Mouse (Mus musculus): Measurements from ENCODE around the gene Glrp1. TPM values are rescaled to one million over a fixed set of nuclear protein-coding genes. Genes with fewer than 3 reads are reported as not detected.

The Glrp1 gene
- polyA plus RNA-seq, 2 experiments, result 0.09 TPM; not detected in 1

GRCm38 (mm10) chr1:88462484-88462883 is 47.4 kb downstream of the Glrp1 start:
- 15% methylated on average over 6 of the region's 6 CpGs for WGBS (ENCODE audit: insufficient replicate concordance)
- no peak overlapping the region for H3K4me2 ChIP-seq (ENCODE audit: low read depth)
- ATAC-seq (ENCODE audit: insufficient read depth) (no peak), DNase-seq (ENCODE audit: low read depth in 3 of 3, low spot score in 3 of 3) (no peak)
- H3K4me1 ChIP-seq (replicated peaks; ENCODE audit: control insufficient read depth in 2 of 2, insufficient read depth in 2 of 2, low read length in 1 of 2), result no peaks in the 10 kb centered on the region
- TF ChIP-seq EP300 (IDR thresholded peaks at IDR 0.05; ENCODE audit: low read depth) (no peak), CTCF (IDR thresholded peaks at IDR 0.05; ENCODE audit: low read depth) (no peak)
- H3K27me3 ChIP-seq (ENCODE audit: control insufficient read depth, insufficient read depth, low read length), result no peaks in the 10 kb centered on the region
- no peak overlapping the region for H3K4me3 ChIP-seq (ENCODE audit: insufficient read depth in 1 of 2, low read depth in 2 of 2, low read length in 2 of 2)
- no peaks in the 10 kb centered on the region for H3K9me3 ChIP-seq (ENCODE audit: control insufficient read depth, low read length)
- H3K36me3 ChIP-seq (replicated peaks; ENCODE audit: control insufficient read depth, insufficient read depth, low read depth), result no peaks in the 10 kb centered on the region
- no peak overlapping the region for H3K27ac ChIP-seq
- no peak overlapping the region for H3K9ac ChIP-seq (replicated peaks)

GRCm38 (mm10) chr1:88461096-88461495 is 48.8 kb downstream of the Glrp1 start:
- no peaks in the 10 kb centered on the region for H3K36me3 ChIP-seq (replicated peaks; ENCODE audit: control insufficient read depth, insufficient read depth, low read depth)
- TF ChIP-seq EP300 (IDR thresholded peaks at IDR 0.05; ENCODE audit: low read depth), result no peak
- no peak for TF ChIP-seq CTCF (IDR thresholded peaks at IDR 0.05; ENCODE audit: low read depth)
- no peak overlapping the region for H3K4me3 ChIP-seq (ENCODE audit: insufficient read depth in 1 of 2, low read depth in 2 of 2, low read length in 2 of 2)
- H3K4me1 ChIP-seq (replicated peaks; ENCODE audit: control insufficient read depth in 2 of 2, insufficient read depth in 2 of 2, low read length in 1 of 2), result no peaks in the 10 kb centered on the region
- no peak for ATAC-seq (ENCODE audit: insufficient read depth)
- no peak overlapping the region for H3K9ac ChIP-seq (replicated peaks)
- H3K9me3 ChIP-seq (ENCODE audit: control insufficient read depth, low read length), result no peaks in the 10 kb centered on the region
- H3K27ac ChIP-seq, result no peak overlapping the region
- 12% methylated on average over 1 of the region's 1 CpGs for WGBS (ENCODE audit: insufficient replicate concordance)
- no peak for DNase-seq (ENCODE audit: low read depth in 3 of 3, low spot score in 3 of 3)
- H3K27me3 ChIP-seq (ENCODE audit: control insufficient read depth, insufficient read depth, low read length), result no peaks in the 10 kb centered on the region
- no peak overlapping the region for H3K4me2 ChIP-seq (ENCODE audit: low read depth)

GRCm38 (mm10) chr1:88459655-88460054 is 50.2 kb downstream of the Glrp1 start:
- Histone ChIP-seq H3K36me3 (replicated peaks; ENCODE audit: control insufficient read depth, insufficient read depth, low read depth) (no peaks in the 10 kb centered on the region), H3K9me3 (ENCODE audit: control insufficient read depth, low read length) (no peaks in the 10 kb centered on the region), H3K4me2 (ENCODE audit: low read depth) (no peak overlapping the region), H3K9ac (replicated peaks) (no peak overlapping the region), H3K4me3 (ENCODE audit: insufficient read depth in 1 of 2, low read depth in 2 of 2, low read length in 2 of 2) (no peak overlapping the region), H3K27ac (no peak overlapping the region), H3K27me3 (ENCODE audit: control insufficient read depth, insufficient read depth, low read length) (no peaks in the 10 kb centered on the region), H3K4me1 (replicated peaks; ENCODE audit: control insufficient read depth in 2 of 2, insufficient read depth in 2 of 2, low read length in 1 of 2) (no peaks in the 10 kb centered on the region)
- TF ChIP-seq EP300 (IDR thresholded peaks at IDR 0.05; ENCODE audit: low read depth), result no peak
- no peak for TF ChIP-seq CTCF (IDR thresholded peaks at IDR 0.05; ENCODE audit: low read depth)
- DNase-seq (ENCODE audit: low read depth in 3 of 3, low spot score in 3 of 3) (no peak), ATAC-seq (ENCODE audit: insufficient read depth) (no peak)
- 62% methylated on average over 5 of the region's 5 CpGs for WGBS (ENCODE audit: insufficient replicate concordance)

- 70% methylated on average over 4 of the region's 4 CpGs for WGBS (ENCODE audit: insufficient replicate concordance)
- DNase-seq (ENCODE audit: low read depth in 3 of 3, low spot score in 3 of 3) (no peak), ATAC-seq (ENCODE audit: insufficient read depth) (no peak)
- no peak overlapping the region for H3K27ac ChIP-seq
- no peaks in the 10 kb centered on the region for H3K4me1 ChIP-seq (replicated peaks; ENCODE audit: control insufficient read depth in 2 of 2, insufficient read depth in 2 of 2, low read length in 1 of 2)
- no peak overlapping the region for H3K9ac ChIP-seq (replicated peaks)
- H3K4me3 ChIP-seq (ENCODE audit: insufficient read depth in 1 of 2, low read depth in 2 of 2, low read length in 2 of 2), result no peak overlapping the region
- TF ChIP-seq EP300 (IDR thresholded peaks at IDR 0.05; ENCODE audit: low read depth) (no peak), CTCF (IDR thresholded peaks at IDR 0.05; ENCODE audit: low read depth) (no peak)
- no peaks in the 10 kb centered on the region for H3K36me3 ChIP-seq (replicated peaks; ENCODE audit: control insufficient read depth, insufficient read depth, low read depth)
- no peaks in the 10 kb centered on the region for H3K9me3 ChIP-seq (ENCODE audit: control insufficient read depth, low read length)
- H3K27me3 ChIP-seq (ENCODE audit: control insufficient read depth, insufficient read depth, low read length), result no peaks in the 10 kb centered on the region
- no peak overlapping the region for H3K4me2 ChIP-seq (ENCODE audit: low read depth)
Measured at GRCm38 (mm10) chr1:88459196-88459595, 50.7 kb downstream of the Glrp1 start.

- H3K9ac ChIP-seq (replicated peaks), result no peak overlapping the region
- peak in 2 of 3 experiments; percentile 26 for DNase-seq (ENCODE audit: low read depth in 3 of 3, low spot score in 3 of 3)
- H3K27me3 ChIP-seq (ENCODE audit: control insufficient read depth, insufficient read depth, low read length), result no peaks in the 10 kb centered on the region
- WGBS (ENCODE audit: insufficient replicate concordance), result 48% methylated on average over 14 of the region's 14 CpGs
- no peaks in the 10 kb centered on the region for H3K36me3 ChIP-seq (replicated peaks; ENCODE audit: control insufficient read depth, insufficient read depth, low read depth)
- no peak overlapping the region for H3K4me3 ChIP-seq (ENCODE audit: insufficient read depth in 1 of 2, low read depth in 2 of 2, low read length in 2 of 2)
- TF ChIP-seq CTCF (IDR thresholded peaks at IDR 0.05; ENCODE audit: low read depth), result peak; percentile 89
- TF ChIP-seq EP300 (IDR thresholded peaks at IDR 0.05; ENCODE audit: low read depth), result no peak
- no peaks in the 10 kb centered on the region for H3K4me1 ChIP-seq (replicated peaks; ENCODE audit: control insufficient read depth in 2 of 2, insufficient read depth in 2 of 2, low read length in 1 of 2)
- no peak overlapping the region for H3K27ac ChIP-seq
- ATAC-seq (ENCODE audit: insufficient read depth), result no peak
- no peaks in the 10 kb centered on the region for H3K9me3 ChIP-seq (ENCODE audit: control insufficient read depth, low read length)
- no peak overlapping the region for H3K4me2 ChIP-seq (ENCODE audit: low read depth)
Measured at GRCm38 (mm10) chr1:88456451-88457072, 53.3 kb downstream of the Glrp1 start.

All from liver, embryonic 14.5 days (tissue).